Mouse (Mus musculus): ENCODE measurements around the gene Bicd1. TPM values are rescaled to one million over a fixed set of nuclear protein-coding genes. Genes with fewer than 3 reads are reported as not detected.

The Bicd1 gene
- polyA plus RNA-seq, 1 experiment from 2014 or later = 29.8 TPM

DNA sequence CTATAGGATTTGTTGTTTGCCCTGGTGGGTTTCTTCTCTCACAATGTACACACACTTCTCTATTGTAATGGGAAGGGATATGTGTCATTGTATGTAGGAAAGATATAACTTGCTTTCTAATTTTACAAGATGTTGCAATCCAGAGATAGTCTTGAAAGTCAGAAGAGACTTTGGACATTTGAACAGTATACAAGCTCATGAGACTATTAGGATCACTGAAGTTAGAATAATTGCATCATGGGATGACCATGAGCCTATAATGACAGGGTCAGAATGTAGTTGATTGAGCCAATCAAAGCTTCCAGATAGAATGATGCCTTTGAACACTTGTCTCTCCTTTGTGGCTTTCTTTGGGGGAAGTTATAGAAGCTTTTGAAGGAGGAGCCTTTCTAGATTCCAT is 171.4 kb downstream of the Bicd1 start:
- Histone ChIP-seq H3K4me1 (no peaks in the 10 kb centered on the region), H3K9ac (no peak overlapping the region)

DNA sequence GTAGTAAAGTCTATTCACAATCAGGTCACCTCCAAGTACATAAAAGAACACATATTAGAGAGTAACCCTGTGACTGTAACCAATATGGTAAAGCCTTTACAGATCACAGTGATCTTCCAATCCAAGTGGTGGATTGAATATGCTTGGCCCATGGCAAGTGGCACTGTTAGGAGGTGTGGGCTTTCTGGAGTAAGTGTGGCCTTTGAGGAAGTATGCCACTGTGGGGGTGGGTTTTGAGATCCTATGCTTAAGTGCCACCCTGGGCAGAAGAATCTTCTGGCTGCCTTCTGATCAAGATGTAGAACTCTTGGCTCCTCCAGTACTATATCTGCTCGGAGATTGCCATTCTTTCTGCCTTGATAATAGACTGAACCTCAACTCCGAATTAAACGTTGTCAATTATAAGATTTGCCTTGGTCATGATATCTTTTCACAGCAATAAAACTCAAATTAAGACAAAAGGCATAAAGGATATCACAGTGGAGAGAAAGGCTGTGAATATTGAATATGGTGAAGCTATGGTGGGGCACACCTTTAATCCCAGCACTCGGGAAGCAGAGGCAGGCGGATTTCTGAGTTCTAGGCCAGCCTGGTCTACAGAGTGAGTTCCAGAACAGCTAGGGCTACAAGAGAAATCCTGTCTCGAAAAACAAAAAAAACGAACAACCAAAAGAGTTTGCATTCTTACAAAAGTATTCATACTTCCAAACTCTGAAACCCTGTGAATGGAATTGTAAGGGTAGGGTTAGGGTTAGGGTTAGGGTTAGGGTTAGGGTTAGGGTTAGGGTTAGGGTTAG is 177.2 kb downstream of the Bicd1 start:
- WGBS = 93% methylated on average over 7 of the region's 7 CpGs
- Histone ChIP-seq H3K9me3 (peaks cover 18% of the 10 kb centered on the region; the same call in 1 of the 2 replicates), H3K4me2 (replicated peaks) (no peak overlapping the region), H3K9ac (no peak overlapping the region), H3K36me3 (0 out of 2 replicates have a peak, but pooled peaks cover 3% of the 10 kb centered on the region), H3K27me3 (replicated peaks) (no peaks in the 10 kb centered on the region), H3K4me3 (no peak overlapping the region), H3K27ac (no peak overlapping the region), H3K4me1 (no peaks in the 10 kb centered on the region)
- ATAC-seq (ENCODE audit: low FRiP score, low read depth) = no peak

More for the DNA sequence above, 171.4 kb downstream of the Bicd1 start:
- Histone ChIP-seq H3K27ac (no peak overlapping the region), H3K9me3 (0 out of 2 replicates have a peak, but pooled peaks cover 7% of the 10 kb centered on the region), H3K27me3 (replicated peaks) (no peaks in the 10 kb centered on the region), H3K4me2 (replicated peaks) (no peak overlapping the region), H3K4me3 (no peak overlapping the region), H3K36me3 (0 out of 2 replicates have a peak, but pooled peaks cover 3% of the 10 kb centered on the region)
- ATAC-seq (ENCODE audit: low FRiP score, low read depth) = no peak

Small RNA genes within 50 kb of the gene (microRNA-seq; reads per million reads assigned to microRNA genes)
- gene Gm24307 = not detected

Other genes with a start within 250 kb of the Bicd1 start
- gene Amn1, start 220.2 kb upstream of the Bicd1 start, polyA plus RNA-seq (2016; fragmentation: Nextera tagmentation; extraction: Ambion mirVana) = 85.0 and 87.9 TPM in 2 replicates
- gene Resf1, start 99.5 kb upstream of the Bicd1 start, polyA plus RNA-seq (2016; fragmentation: Nextera tagmentation; extraction: Ambion mirVana) = 39.6 and 41.6 TPM in 2 replicates

All from neural tube, embryonic 12.5 days (tissue).